Mouse (Mus musculus): ENCODE data around the gene Cdc20.

GRCm38 (mm10) chr4:118429215-118429895 lies 7.8 kb downstream of the Cdc20 start:
- TF ChIP-seq POLR2A (IDR thresholded peaks at IDR 0.05; ENCODE audit: extremely low read depth, insufficient read depth, low read length) (no peak), CTCF (IDR thresholded peaks at IDR 0.05; ENCODE audit: extremely low read depth, insufficient read depth, low read length) (no peak)
